Mouse (Mus musculus) lung, embryonic 15.5 days (tissue): ENCODE measurements around the gene Abcb11. TPM values are rescaled to one million over a fixed set of nuclear protein-coding genes. Genes with fewer than 3 reads are reported as not detected.
"Not testable (repeated sequence)": the region's sequence is repeated elsewhere in the genome, so short reads cannot be mapped to it uniquely, and the experiment has no call there.

Source experiments
- ATAC-seq: fragments of 200-750 bp; cut with Nextera tagmentation; 2 replicates; pipeline ENCODE4 v1.8.0; 2017; ENCODE audit warnings: moderate number of reproducible peaks, borderline replicate concordance; ENCODE audit not compliant: low FRiP score, low TSS enrichment; ENCODE audit errors: extremely low read depth
- H3K27ac ChIP-seq: fragments of 300-500 bp; sonication (generic); 2 replicates; pipeline ENCODE4 v1.5.1; 2015; ENCODE audit warnings: moderate library complexity, mild to moderate bottlenecking, inconsistent platforms
- H3K27me3 ChIP-seq: fragments of 300-500 bp; sonication (generic); 2 replicates; pipeline ENCODE4 v1.6.1; 2015; ENCODE audit warnings: inconsistent platforms
- H3K36me3 ChIP-seq: fragments of 300-500 bp; sonication (generic); 2 replicates; pipeline ENCODE4 v1.6.1; 2015; ENCODE audit warnings: inconsistent platforms
- H3K4me1 ChIP-seq: fragments of 300-500 bp; sonication (generic); 2 replicates; pipeline ENCODE4 v1.6.1; 2015; ENCODE audit warnings: inconsistent platforms
- H3K4me2 ChIP-seq: fragments of 300-500 bp; sonication (generic); 2 replicates; pipeline ENCODE4 v1.6.1; 2015; ENCODE audit warnings: inconsistent platforms, mild to moderate bottlenecking, moderate library complexity
- H3K4me3 ChIP-seq: fragments of 300-500 bp; sonication (generic); 2 replicates; pipeline ENCODE4 v1.5.1; 2015; ENCODE audit warnings: mild to moderate bottlenecking, inconsistent platforms
- H3K9ac ChIP-seq: fragments of 300-500 bp; sonication (generic); 2 replicates; pipeline ENCODE4 v1.6.1; 2015; ENCODE audit warnings: inconsistent platforms
- H3K9me3 ChIP-seq: fragments of 300-500 bp; sonication (generic); 2 replicates; pipeline ENCODE4 v1.6.1; 2016; ENCODE audit warnings: inconsistent platforms
- WGBS: fragments of 180-500 bp; shearing (Covaris S2); methylation state at CpG from one replicate; pipeline ENCODE4 v1.1.7; 2015; 5-methylcytosine and 5-hydroxymethylcytosine counted together
- polyA plus RNA-seq: library from polyadenylated mRNA; unstranded; fragments of >200 nt; fragmentation: Nextera tagmentation; extraction: Ambion mirVana; gene quantifications from 2 replicates; pipeline ENCODE4 v1.2.1, GENCODE M21; 2015

The Abcb11 gene
- polyA plus RNA-seq, 1 experiment from 2014 or later, result 0.04 TPM

GRCm38 (mm10) chr2:69328509-69329163, 13.8 kb downstream of the Abcb11 start:
- Histone ChIP-seq H3K4me3 (no peak overlapping the region), H3K4me1 (no peaks in the 10 kb centered on the region), H3K36me3 (no peaks in the 10 kb centered on the region), H3K4me2 (no peak overlapping the region), H3K9ac (no peak overlapping the region), H3K27me3 (no peaks in the 10 kb centered on the region), H3K27ac (no peak overlapping the region), H3K9me3 (no peaks in the 10 kb centered on the region)
- no peak for ATAC-seq
- whole genome bisulfite sequencing, result 86% methylated on average over 5 of the region's 5 CpGs

GRCm38 (mm10) chr2:69324881-69325660, 17.3 kb downstream of the Abcb11 start:
- H3K4me1 ChIP-seq, result no peaks in the 10 kb centered on the region
- no peak overlapping the region for H3K9ac ChIP-seq
- no peak overlapping the region for H3K27ac ChIP-seq
- no peaks in the 10 kb centered on the region for H3K9me3 ChIP-seq
- no peak overlapping the region for H3K4me2 ChIP-seq
- H3K36me3 ChIP-seq, result no peaks in the 10 kb centered on the region
- H3K27me3 ChIP-seq, result no peaks in the 10 kb centered on the region
- 66% methylated on average over 5 of the region's 5 CpGs for WGBS
- no peak for ATAC-seq
- no peak overlapping the region for H3K4me3 ChIP-seq

- Histone ChIP-seq H3K4me2 (no peak overlapping the region), H3K27me3 (no peaks in the 10 kb centered on the region), H3K4me3 (no peak overlapping the region), H3K36me3 (no peaks in the 10 kb centered on the region), H3K9ac (no peak overlapping the region), H3K27ac (no peak overlapping the region), H3K9me3 (no peaks in the 10 kb centered on the region), H3K4me1 (no peaks in the 10 kb centered on the region)
- WGBS, result 85% methylated on average over 4 of the region's 4 CpGs
- ATAC-seq, result no peak
Observed at GRCm38 (mm10) chr2:69323018-69323417, 19.4 kb downstream of the Abcb11 start.

GRCm38 (mm10) chr2:69321457-69321856, 21.0 kb downstream of the Abcb11 start:
- no peak overlapping the region for H3K9ac ChIP-seq
- ATAC-seq, result no peak
- no peaks in the 10 kb centered on the region for H3K9me3 ChIP-seq
- H3K4me2 ChIP-seq, result no peak overlapping the region
- H3K36me3 ChIP-seq, result no peaks in the 10 kb centered on the region
- WGBS, result 55% methylated on average over 5 of the region's 5 CpGs
- H3K4me3 ChIP-seq, result no peak overlapping the region
- H3K27me3 ChIP-seq, result no peaks in the 10 kb centered on the region
- H3K27ac ChIP-seq, result no peak overlapping the region
- H3K4me1 ChIP-seq, result no peaks in the 10 kb centered on the region

GRCm38 (mm10) chr2:69311337-69311736, 31.1 kb downstream of the Abcb11 start:
- Histone ChIP-seq H3K4me1 (no peaks in the 10 kb centered on the region), H3K9me3 (no peaks in the 10 kb centered on the region), H3K36me3 (no peaks in the 10 kb centered on the region), H3K27ac (no peak overlapping the region), H3K27me3 (no peaks in the 10 kb centered on the region), H3K9ac (no peak overlapping the region), H3K4me2 (no peak overlapping the region), H3K4me3 (no peak overlapping the region)
- 93% methylated on average over 4 of the region's 4 CpGs for WGBS
- ATAC-seq, result no peak

- no peaks in the 10 kb centered on the region for H3K4me1 ChIP-seq
- no peaks in the 10 kb centered on the region for H3K9me3 ChIP-seq
- H3K27ac ChIP-seq, result no peak overlapping the region
- H3K4me3 ChIP-seq, result no peak overlapping the region
- H3K27me3 ChIP-seq, result no peaks in the 10 kb centered on the region
- no peak for ATAC-seq
- no peak overlapping the region for H3K9ac ChIP-seq
- H3K36me3 ChIP-seq, result no peaks in the 10 kb centered on the region
- H3K4me2 ChIP-seq, result no peak overlapping the region
- WGBS, result 73% methylated on average over 6 of the region's 6 CpGs
Observed at GRCm38 (mm10) chr2:69308136-69308535, 34.3 kb downstream of the Abcb11 start.

GRCm38 (mm10) chr2:69300568-69300967, 41.8 kb downstream of the Abcb11 start:
- H3K27ac ChIP-seq, H3K4me3 ChIP-seq, ATAC-seq, H3K9ac ChIP-seq, H3K9me3 ChIP-seq, H3K27me3 ChIP-seq, H3K36me3 ChIP-seq, H3K4me1 ChIP-seq, H3K4me2 ChIP-seq: not testable (repeated sequence)
- WGBS, result 85% methylated on average over 5 of the region's 6 CpGs

GRCm38 (mm10) chr2:69294508-69294907, 47.9 kb downstream of the Abcb11 start:
- H3K4me2 ChIP-seq, result no peak overlapping the region
- ATAC-seq, result no peak
- no peaks in the 10 kb centered on the region for H3K9me3 ChIP-seq
- no peaks in the 10 kb centered on the region for H3K36me3 ChIP-seq
- no peaks in the 10 kb centered on the region for H3K4me1 ChIP-seq
- no peak overlapping the region for H3K9ac ChIP-seq
- no peak overlapping the region for H3K27ac ChIP-seq
- no peak overlapping the region for H3K4me3 ChIP-seq
- H3K27me3 ChIP-seq, result no peaks in the 10 kb centered on the region

GRCm38 (mm10) chr2:69288989-69289388, 53.4 kb downstream of the Abcb11 start:
- no peak overlapping the region for H3K9ac ChIP-seq
- ATAC-seq, result no peak
- no peak overlapping the region for H3K4me2 ChIP-seq
- H3K27me3 ChIP-seq, result no peaks in the 10 kb centered on the region
- WGBS, result 34% methylated on average over 5 of the region's 5 CpGs
- H3K36me3 ChIP-seq, result no peaks in the 10 kb centered on the region
- no peak overlapping the region for H3K4me3 ChIP-seq
- no peaks in the 10 kb centered on the region for H3K9me3 ChIP-seq
- H3K27ac ChIP-seq, result no peak overlapping the region
- H3K4me1 ChIP-seq, result no peaks in the 10 kb centered on the region

GRCm38 (mm10) chr2:69275875-69276274, 66.5 kb downstream of the Abcb11 start:
- Histone ChIP-seq H3K4me1 (no peaks in the 10 kb centered on the region), H3K36me3 (no peaks in the 10 kb centered on the region), H3K27me3 (no peaks in the 10 kb centered on the region), H3K4me3 (no peak overlapping the region), H3K9me3 (no peaks in the 10 kb centered on the region), H3K27ac (no peak overlapping the region), H3K4me2 (no peak overlapping the region), H3K9ac (no peak overlapping the region)
- no peak for ATAC-seq
- 0% methylated on average over 1 of the region's 1 CpGs for WGBS

GRCm38 (mm10) chr2:69264069-69264618, 78.3 kb downstream of the Abcb11 start:
- Histone ChIP-seq H3K27ac (no peak overlapping the region), H3K9me3 (no peaks in the 10 kb centered on the region), H3K4me2 (no peak overlapping the region), H3K4me3 (no peak overlapping the region), H3K4me1 (no peaks in the 10 kb centered on the region), H3K36me3 (no peaks in the 10 kb centered on the region), H3K9ac (no peak overlapping the region), H3K27me3 (no peaks in the 10 kb centered on the region)
- ATAC-seq, result no peak

GRCm38 (mm10) chr2:69248221-69248755, 94.1 kb downstream of the Abcb11 start:
- ATAC-seq, result no peak
- H3K4me1 ChIP-seq, result no peaks in the 10 kb centered on the region; the same call in 1 of the 2 replicates

More at GRCm38 (mm10) chr2:69248221-69248755, 94.1 kb downstream of the Abcb11 start:
- Histone ChIP-seq H3K4me3 (no peak overlapping the region), H3K36me3 (no peaks in the 10 kb centered on the region), H3K9me3 (no peaks in the 10 kb centered on the region), H3K27me3 (no peaks in the 10 kb centered on the region), H3K27ac (no peak overlapping the region), H3K9ac (no peak overlapping the region), H3K4me2 (no peak overlapping the region)
- WGBS, result 46% methylated on average over 16 of the region's 16 CpGs
